Mouse (Mus musculus) C2C12 (cell line): ENCODE data around the gene Nebl. TPM values are rescaled to one million over a fixed set of nuclear protein-coding genes. Genes with fewer than 3 reads are reported as not detected.

ENCODE experiments used
- H3K27me3 ChIP-seq: one replicate; pipeline ENCODE4 v1.6.1; 2011; ENCODE audit not compliant: control insufficient read depth, insufficient read depth, insufficient read length
- H3K36me3 ChIP-seq: one replicate; pipeline ENCODE4 v1.6.1; 2011; ENCODE audit not compliant: control insufficient read depth, insufficient read depth
- H3K4me3 ChIP-seq: one replicate; pipeline ENCODE4 v1.5.1; 2011; ENCODE audit warnings: mild to moderate bottlenecking, control low read depth; ENCODE audit not compliant: poor library complexity, insufficient read depth, severe bottlenecking
- H3K79me2 ChIP-seq: one replicate; pipeline ENCODE4 v1.6.1; 2011; ENCODE audit not compliant: control insufficient read depth, insufficient read depth
- H3K79me3 ChIP-seq: one replicate; pipeline ENCODE4 v1.6.1; 2011; ENCODE audit warnings: low read depth, control low read depth
- H3ac ChIP-seq: one replicate; pipeline ENCODE3; 2011; ENCODE audit warnings: low read depth; ENCODE audit not compliant: control insufficient read depth, insufficient read length
- CEBPB ChIP-seq: IDR thresholded peaks from one replicate; pipeline ENCODE4 v1.6.1; 2011; ENCODE audit warnings: low read depth, mild to moderate bottlenecking, control low read depth, moderate library complexity
- CTCF ChIP-seq: IDR thresholded peaks from one replicate; pipeline ENCODE4 v1.5.1; 2011; ENCODE audit not compliant: control insufficient read depth, insufficient read depth, insufficient read length
- FOSL1 ChIP-seq: IDR thresholded peaks from one replicate; pipeline ENCODE4 v1.8.0; 2011; ENCODE audit warnings: mild to moderate bottlenecking, low read length; ENCODE audit not compliant: poor library complexity, insufficient read depth, severe bottlenecking
- MAX ChIP-seq: IDR thresholded peaks from one replicate; pipeline ENCODE4 v1.6.1; 2011; ENCODE audit warnings: mild to moderate bottlenecking, control low read depth
- MYOD1 ChIP-seq: IDR thresholded peaks from one replicate; pipeline ENCODE4 v1.6.1; 2011; ENCODE audit warnings: low read depth; ENCODE audit not compliant: control insufficient read depth, insufficient read length
- MYOG ChIP-seq: IDR thresholded peaks from one replicate; pipeline ENCODE4 v1.6.1; 2011; ENCODE audit not compliant: control insufficient read depth, insufficient read length; ENCODE audit errors: extremely low read depth
- USF1 ChIP-seq: IDR thresholded peaks from one replicate; pipeline ENCODE4 v1.6.1; 2011; ENCODE audit warnings: low read depth, mild to moderate bottlenecking, control low read depth, moderate library complexity
- polyA plus RNA-seq: library from polyadenylated mRNA; unstranded; fragments of >200 nt; fragmentation: generic; extraction: Trizol; gene quantifications from one replicate; pipeline ENCODE4 v1.2.1, GENCODE M21; 2012; ENCODE audit warnings: missing spikeins

The Nebl gene
- polyA plus RNA-seq, 1 experiment, result 0.50 TPM

DNA sequence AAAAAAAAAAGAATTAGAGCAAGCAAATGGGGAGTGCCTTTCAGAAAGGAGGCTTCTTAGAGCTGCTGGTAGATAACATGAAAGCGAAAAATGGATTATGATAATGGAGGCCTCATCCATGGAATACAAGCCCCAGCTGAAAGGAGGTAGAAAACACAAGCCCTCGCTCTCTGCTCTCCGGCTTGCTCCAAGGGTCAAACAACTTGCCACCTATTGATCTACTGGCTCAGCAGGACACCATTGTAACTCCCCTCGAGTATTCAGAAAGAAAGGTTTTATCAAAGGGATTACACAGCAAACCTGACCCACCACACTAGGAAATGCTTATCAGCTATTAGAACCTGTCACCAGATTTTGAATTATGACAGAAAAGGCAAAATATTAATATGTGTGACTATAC lies 131.4 kb downstream of the Nebl start:
- no peaks in the 10 kb centered on the region for H3K36me3 ChIP-seq
- no peak overlapping the region for H3K4me3 ChIP-seq
- TF ChIP-seq FOSL1, result no peak
- no peak for TF ChIP-seq MAX
- TF ChIP-seq USF1, result no peak
- no peak for TF ChIP-seq MYOD1
- TF ChIP-seq MYOG, result no peak
- no peak for TF ChIP-seq CTCF
- H3ac ChIP-seq, result no peak overlapping the region
- no peaks in the 10 kb centered on the region for H3K79me2 ChIP-seq
- H3K27me3 ChIP-seq, result no peaks in the 10 kb centered on the region
- H3K79me3 ChIP-seq, result no peaks in the 10 kb centered on the region

DNA sequence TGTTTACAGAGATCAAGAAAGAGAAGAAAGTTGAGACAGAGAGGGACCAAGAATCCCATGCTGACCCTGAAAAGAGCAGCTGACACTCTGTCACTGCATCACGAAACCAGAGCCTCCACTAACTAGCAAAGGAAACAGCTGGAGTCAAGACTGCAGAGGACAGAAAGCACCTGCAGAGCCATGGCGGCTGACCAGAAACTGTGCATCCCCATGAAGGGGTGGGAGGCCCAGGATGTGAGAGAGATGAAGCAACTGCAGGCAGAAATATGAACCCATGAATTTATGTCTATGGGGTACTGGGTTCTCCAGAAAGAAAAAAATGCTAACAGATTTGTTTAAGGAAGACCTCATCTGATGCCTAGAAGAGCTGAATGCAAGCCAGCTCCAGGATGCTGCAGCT lies 133.3 kb downstream of the Nebl start:
- TF ChIP-seq MYOD1 (no peak), CTCF (no peak), CEBPB (no peak), MYOG (no peak), FOSL1 (no peak), MAX (no peak), USF1 (no peak)
- no peak overlapping the region for H3K4me3 ChIP-seq
- H3ac ChIP-seq, result no peak overlapping the region
- H3K79me3 ChIP-seq, result no peaks in the 10 kb centered on the region
- H3K27me3 ChIP-seq, result no peaks in the 10 kb centered on the region
- no peaks in the 10 kb centered on the region for H3K36me3 ChIP-seq
- H3K79me2 ChIP-seq, result no peaks in the 10 kb centered on the region

DNA sequence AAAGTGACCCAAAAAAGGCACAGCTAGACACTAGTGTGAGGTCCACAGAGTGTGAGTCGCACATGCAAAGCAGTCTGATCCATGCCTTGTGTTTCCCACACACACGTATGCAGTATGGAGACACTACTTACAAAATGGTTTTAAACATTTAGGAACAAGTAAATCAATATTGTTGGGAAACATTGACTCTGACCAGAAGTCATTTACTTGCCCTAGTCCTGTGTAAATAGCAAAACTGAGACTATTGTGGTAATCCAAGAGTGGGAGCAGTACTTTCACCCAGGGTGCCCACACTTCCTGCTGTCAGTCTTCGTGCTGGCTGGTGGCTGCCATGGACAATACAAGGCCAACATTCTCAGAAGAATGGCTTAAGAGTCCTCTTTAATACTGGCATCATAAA lies 141.6 kb downstream of the Nebl start:
- Histone ChIP-seq H3K4me3 (no peak overlapping the region), H3K36me3 (no peaks in the 10 kb centered on the region), H3K27me3 (no peaks in the 10 kb centered on the region), H3ac (no peak overlapping the region), H3K79me2 (no peaks in the 10 kb centered on the region), H3K79me3 (no peaks in the 10 kb centered on the region)
- no peak for TF ChIP-seq CTCF
- TF ChIP-seq CEBPB, result no peak
- TF ChIP-seq MYOD1, result no peak
- no peak for TF ChIP-seq USF1
- no peak for TF ChIP-seq FOSL1
- TF ChIP-seq MYOG, result no peak
- TF ChIP-seq MAX, result no peak

DNA sequence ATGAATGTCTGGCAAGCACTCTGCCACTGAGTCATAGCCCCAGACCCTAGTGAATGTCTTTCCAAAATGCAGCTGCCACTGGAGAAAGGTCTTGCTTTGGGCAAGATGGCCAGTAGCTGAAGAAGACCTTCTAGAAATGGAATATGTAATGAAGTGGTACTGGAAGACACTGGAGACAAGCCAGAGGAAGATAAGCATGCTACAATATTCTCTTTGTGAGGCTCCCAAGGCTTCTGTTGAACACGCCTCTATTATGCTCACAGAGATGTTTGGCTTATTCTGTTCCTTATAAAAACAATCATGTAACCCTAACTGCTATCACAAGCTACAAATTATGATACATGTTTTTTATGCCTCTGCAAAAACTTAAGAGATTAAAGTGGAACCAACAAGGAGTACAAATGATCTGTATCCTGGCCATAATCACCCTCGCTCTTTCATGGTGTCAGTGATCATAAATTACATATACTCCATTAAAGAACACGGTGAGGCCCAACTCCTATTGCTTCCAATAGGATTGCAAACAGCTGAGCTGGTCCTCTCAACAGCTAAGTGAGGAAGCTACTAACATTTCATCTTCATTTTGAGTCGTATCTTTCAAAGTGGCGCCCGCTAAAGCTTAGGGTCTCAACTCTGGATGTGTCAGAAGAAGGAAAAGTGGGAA lies 145.8 kb downstream of the Nebl start:
- H3K79me2 ChIP-seq, result no peaks in the 10 kb centered on the region
- H3ac ChIP-seq, result no peak overlapping the region
- H3K79me3 ChIP-seq, result no peaks in the 10 kb centered on the region
- TF ChIP-seq CTCF (no peak), FOSL1 (no peak), MYOG (no peak), MYOD1 (no peak)
- no peaks in the 10 kb centered on the region for H3K27me3 ChIP-seq
- no peak overlapping the region for H3K4me3 ChIP-seq
- no peaks in the 10 kb centered on the region for H3K36me3 ChIP-seq

DNA sequence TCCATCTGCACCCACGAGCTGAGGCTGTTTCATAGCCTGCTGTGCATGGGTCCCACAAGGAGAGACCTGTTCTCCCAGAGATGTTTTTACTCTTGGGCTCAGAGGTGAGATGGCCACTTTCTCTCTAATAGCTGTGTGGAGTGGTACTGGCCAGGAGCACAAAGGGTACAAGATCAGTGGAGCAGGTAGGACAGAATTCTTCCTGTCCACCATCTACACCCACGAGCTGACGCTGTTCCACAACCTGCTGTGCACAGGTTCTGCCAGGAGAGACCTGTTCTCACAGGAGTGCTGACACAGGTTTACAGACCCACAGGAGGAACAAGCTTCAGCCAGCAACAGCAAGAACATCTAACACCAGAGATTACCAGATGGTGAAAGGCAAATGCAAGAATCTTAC lies 155.6 kb downstream of the Nebl start:
- Histone ChIP-seq H3K4me3 (no peak overlapping the region), H3K27me3 (no peaks in the 10 kb centered on the region), H3K36me3 (no peaks in the 10 kb centered on the region), H3ac (no peak overlapping the region), H3K79me2 (no peaks in the 10 kb centered on the region), H3K79me3 (no peaks in the 10 kb centered on the region)
- no peak for TF ChIP-seq CEBPB
- TF ChIP-seq MYOG, result no peak
- no peak for TF ChIP-seq MYOD1
- no peak for TF ChIP-seq FOSL1
- no peak for TF ChIP-seq CTCF
- no peak for TF ChIP-seq MAX

DNA sequence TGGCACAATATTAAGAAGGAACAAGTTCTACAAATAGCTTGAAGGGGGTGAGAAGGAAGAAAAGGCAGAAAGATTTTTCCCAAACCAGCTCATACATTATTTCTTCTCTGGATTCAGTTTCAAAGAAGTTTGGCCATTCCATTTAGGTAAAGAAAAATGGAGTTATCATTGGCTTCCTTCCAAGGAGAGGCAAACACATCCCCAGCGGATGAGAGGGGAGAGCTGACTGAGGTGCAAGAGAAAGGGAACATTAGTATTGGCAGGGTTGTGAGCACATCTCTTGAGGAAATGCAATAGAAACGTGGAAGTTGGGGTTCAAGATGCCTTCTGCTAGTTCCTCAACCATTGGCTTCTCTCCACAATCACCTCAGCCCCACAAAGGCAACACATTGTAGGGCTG lies 159.5 kb downstream of the Nebl start:
- TF ChIP-seq FOSL1 (no peak), CTCF (no peak), CEBPB (no peak), MYOD1 (no peak), USF1 (no peak), MAX (no peak), MYOG (no peak)
- Histone ChIP-seq H3K79me3 (no peaks in the 10 kb centered on the region), H3K4me3 (no peak overlapping the region), H3K27me3 (no peaks in the 10 kb centered on the region), H3ac (no peak overlapping the region), H3K36me3 (no peaks in the 10 kb centered on the region), H3K79me2 (no peaks in the 10 kb centered on the region)
